Mouse (Mus musculus): ENCODE data around the gene Smg8. TPM values are rescaled to one million over a fixed set of nuclear protein-coding genes. Genes with fewer than 3 reads are reported as not detected.

Gene Smg8
- 1 to 10 TPM; 8.9 to 9.2 TPM for total RNA-seq (2021)
- long read RNA-seq, experiment 1, transcript Smg8-201 (4 exons, 3,218 nt), result major isoform, 9 of 9 reads
- long read RNA-seq, experiment 1, partial matches to known transcripts, result 0 of 9 reads
- long read RNA-seq, experiment 1, other reads (novel, unspliced or antisense), result 0 of 9 reads
- long read RNA-seq, experiment 2, transcript Smg8-201 (4 exons, 3,218 nt), result major isoform, 9 of 9 reads
- long read RNA-seq, experiment 2, partial matches to known transcripts, result 0 of 9 reads
- long read RNA-seq, experiment 2, other reads (novel, unspliced or antisense), result 0 of 9 reads

DNA sequence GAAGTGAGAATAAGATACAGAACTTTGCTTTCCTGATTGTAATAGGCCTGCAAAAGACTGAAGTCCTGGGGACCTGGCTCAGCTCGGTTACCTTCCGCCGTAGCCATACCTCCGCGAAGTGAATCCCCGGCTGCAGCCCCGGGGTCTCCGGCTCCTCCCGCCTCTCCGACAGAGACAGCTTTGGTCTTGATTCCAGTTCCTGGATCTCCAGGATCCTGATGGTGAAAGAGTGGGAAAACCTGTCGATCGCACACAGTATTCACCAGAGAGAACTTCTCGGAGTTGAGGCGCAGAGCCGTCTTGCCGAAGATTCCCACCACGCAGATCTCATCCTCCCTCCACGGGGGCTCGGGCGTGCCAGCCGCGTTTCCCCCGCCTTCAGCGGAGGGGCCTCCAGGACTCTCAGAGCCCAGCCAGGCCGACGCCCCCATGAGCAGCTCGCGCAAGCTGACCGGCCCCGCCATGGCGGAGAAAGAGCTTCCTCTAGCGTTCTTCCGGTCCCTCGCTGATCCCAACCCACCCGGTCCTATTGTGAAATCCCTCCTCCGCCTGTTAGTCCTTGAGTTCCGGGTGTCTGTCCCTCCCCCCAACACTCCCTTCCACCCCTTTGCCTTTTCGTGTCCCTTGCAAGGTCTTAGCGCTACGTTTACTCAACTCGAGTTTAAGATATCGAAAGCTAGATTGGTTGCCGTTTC is at the start of gene Smg8:
TSS of gene Smg8 (minus strand) at position 485 of the 695 bp plus-strand sequence.
- DNase-seq, result peak; percentile 80 to 85
- intact Hi-C loops (cut with DNase I), result no loop called here

- DNase-seq, result no peak
Measured at GRCm38 (mm10) chr11:87136233-87136632, 49.7 kb upstream of the Smg8 start.

DNA sequence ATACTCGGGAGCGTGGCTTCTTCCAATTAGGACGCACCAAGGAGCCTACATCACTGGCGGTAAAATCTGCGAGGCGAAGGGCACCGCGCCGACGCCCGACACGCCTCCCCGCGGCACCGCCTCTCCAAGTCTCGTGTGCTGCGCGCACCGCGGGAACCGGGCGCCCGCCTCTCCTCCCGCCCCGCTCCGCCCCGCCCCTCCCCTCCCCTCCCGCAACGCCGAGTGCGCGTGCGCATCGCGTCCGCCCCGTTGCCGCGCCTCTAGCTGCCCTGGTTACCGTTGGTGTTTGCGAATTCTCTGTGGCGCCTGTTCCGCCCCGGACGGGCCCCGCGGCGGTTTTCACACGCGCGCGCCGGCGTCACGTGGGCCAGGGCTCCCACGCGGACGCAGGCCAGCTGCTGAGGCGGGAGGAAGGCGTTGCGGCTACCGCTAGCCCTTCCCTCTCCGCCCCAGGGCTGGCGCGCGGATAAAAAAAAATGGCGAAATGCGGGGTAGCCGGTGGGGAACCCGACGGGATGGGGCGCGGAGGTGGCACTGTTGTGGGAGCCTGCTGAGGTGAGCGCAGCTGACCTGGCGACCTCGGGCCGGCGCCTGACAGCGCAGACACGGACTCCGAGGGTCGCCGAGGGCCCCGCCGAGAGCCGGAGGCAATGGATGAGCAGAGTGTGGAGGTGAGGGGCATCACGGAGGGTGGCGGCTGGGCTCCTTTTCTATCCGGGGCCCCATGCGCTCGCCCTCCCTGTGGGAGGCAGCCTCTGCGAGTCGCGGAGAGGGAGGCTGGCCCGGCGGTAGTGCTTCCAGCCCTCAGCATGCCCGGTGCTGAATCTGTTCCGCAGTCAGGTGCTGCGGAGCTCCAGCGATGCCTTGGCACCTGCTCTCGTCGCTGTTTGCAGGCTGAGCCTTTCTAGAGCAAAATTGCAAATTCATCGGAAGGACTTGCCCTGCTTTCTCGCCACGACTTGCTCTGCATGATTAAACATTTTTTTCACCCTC is 40.5 kb upstream of the Smg8 start, which contains the start of gene Trim37:
TSS of gene Trim37 (plus strand) at position 254 of the 993 bp plus-strand sequence.
- DNase-seq, result peak; percentile 87 to 89
- intact Hi-C loops (cut with DNase I), result no loop called here

More at GRCm38 (mm10) chr11:87136233-87136632, 49.7 kb upstream of the Smg8 start:
- intact Hi-C loops (cut with DNase I), result no loop called here

DNA sequence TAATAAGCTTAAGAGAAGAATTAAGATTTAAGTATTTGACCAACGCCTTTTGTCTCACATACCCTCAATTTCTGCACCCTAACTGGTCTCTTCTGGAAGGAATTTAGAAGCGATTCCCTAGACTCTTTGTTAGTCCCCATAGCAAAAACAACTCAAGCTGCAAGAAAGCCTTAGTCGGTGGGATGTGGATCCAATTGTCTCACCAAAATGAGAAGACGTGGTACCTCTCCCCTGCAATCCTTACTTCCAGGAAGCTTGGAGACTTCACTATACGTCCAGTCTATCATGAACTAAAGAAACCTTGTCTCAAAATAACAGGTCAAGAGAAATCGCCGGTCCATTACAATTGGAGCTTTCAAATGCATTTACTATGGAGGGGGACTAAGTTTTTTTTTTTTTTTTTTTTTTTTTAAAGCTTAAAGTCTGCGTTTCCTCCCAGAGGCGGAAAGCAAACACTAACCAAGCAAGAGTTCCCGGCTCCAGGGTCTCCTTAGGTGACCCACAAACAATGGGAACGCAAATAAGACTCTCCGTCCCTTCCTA is 39.8 kb upstream of the Smg8 start:
- intact Hi-C loops (cut with DNase I), result no loop called here

GRCm38 (mm10) chr11:87125562-87125961 is 39.0 kb upstream of the Smg8 start:
- intact Hi-C loops (cut with DNase I), result no loop called here
- no peak for DNase-seq

More for the DNA sequence above, 39.8 kb upstream of the Smg8 start:
- DNase-seq, result no peak

- DNase-seq, result no peak
- intact Hi-C loops (cut with DNase I), result no loop called here
Measured at GRCm38 (mm10) chr11:87121864-87122263, 35.3 kb upstream of the Smg8 start.

DNA sequence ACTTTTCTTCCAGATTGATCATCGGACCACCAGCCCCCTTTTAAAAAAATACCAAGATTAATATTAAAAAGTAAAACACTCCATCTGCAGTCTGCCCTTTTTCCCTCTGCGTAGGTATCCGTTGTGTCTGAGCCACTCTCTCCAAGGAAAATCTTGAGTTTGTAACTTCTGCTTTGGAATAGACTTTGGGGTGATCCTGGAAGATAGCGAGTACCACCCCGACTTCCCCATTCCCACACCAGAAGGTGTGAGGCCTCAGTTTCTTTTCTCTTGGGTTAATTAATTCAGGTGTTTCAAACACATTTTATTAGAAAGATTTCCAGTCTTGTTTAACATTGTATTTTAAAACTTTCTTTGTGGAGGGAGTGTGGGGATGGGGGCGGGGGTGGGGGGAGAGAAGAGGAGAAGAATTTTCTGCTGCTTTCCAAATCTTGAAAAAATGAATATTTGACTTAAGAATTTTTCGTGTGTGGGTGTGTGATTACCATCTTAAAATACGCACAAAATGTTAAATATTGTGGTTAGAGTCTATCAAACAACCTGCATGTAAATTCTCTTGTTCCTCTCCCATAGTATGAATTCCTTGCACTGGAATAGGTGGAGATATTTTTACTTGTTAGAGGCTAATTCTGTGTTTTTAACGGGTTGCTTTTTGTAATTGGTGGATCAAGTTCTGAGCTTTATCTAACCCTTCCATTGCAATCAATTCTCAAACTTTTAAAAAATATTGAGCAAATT is 23.8 kb upstream of the Smg8 start:
- DNase-seq, result no peak
- intact Hi-C loops (cut with DNase I), result no loop called here

GRCm38 (mm10) chr11:87109519-87110171 is 23.1 kb upstream of the Smg8 start:
- intact Hi-C loops (cut with DNase I), result no loop called here
- DNase-seq, result peak; percentile 24 to 33

DNA sequence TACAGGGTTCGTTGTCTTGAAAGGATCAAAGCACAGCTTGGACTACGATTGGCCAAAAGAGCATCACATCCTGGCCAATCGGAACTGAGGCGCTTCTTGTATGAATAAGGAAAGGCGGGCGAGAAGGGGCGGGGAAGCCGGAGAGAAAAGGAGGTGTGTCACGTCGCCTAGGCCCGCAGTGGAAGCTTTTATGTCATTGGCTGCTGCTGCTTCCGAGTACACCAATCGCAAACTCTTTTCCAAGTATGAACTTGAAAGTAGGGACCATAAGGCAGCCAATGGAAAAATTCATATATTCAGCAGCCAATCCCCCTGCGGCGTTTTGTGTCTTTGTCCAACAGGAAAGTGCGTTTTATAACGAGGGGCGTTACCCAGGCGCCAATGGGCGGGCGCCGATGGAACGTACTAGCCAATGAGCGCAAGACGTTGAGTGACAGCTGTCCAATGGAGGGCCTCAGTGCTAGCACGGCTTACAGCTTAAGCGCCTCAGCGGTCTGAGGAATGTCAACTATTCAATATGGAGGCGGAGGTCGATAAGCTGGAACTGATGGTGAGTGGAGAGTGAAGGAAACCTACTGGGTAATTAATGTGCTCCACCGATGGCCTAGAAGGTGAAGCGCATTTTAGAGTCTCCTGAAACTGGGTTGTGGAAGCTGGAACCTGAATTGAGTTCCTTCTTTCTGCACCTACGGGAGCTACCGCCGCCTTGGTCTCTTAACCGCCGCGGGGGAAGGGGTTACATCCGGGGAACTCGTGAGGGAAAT is 22.4 kb upstream of the Smg8 start, which contains the start of gene Ska2:
TSS of gene Ska2 (plus strand) at position 480 of the 764 bp plus-strand sequence.
- intact Hi-C loops (cut with DNase I), result no loop called here
- DNase-seq, result peak; percentile 93 to 95

DNA sequence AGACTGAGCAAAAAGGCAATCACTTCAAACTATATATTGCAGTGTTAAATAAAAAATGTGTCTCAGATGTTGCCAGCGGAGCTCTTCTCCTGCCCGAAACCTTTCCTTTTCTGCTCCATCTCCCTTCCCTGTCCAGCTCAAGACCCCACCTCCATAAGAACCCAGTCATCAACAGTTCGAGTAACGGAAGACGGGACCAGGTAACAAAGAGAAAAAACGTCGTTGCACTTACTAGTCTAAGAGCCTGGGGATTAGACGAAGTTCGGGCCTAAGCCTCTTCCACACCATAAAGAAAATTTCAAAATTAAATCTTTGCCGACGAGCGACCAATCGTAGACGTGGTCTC is 21.8 kb upstream of the Smg8 start, which contains the start of gene Prr11:
TSS of gene Prr11 (minus strand) at position 300 of the 346 bp plus-strand sequence.
- intact Hi-C loops (cut with DNase I), result no loop called here
- DNase-seq, result no peak

DNA sequence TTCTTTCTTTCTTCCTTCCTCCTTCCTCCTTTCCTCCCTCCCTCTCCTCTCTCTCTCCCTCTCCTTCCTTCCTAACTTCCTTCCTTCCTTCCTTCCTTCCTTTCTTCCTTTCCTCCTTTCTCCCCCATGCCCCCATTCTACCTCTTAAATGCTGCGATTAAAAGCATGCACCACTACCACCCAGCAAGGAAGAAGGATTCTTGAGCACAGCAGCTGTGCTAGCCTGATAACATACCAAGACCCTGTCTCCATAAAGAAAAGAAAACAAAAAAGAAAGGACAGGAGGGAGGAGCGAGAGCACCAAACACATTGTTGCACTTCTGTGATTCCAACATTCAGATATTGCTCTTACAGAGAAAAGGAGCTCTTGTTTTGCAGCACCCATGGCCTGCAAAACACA is 568 bp upstream of the Smg8 start:
- no peak for DNase-seq
- intact Hi-C loops (cut with DNase I), result no loop called here

DNA sequence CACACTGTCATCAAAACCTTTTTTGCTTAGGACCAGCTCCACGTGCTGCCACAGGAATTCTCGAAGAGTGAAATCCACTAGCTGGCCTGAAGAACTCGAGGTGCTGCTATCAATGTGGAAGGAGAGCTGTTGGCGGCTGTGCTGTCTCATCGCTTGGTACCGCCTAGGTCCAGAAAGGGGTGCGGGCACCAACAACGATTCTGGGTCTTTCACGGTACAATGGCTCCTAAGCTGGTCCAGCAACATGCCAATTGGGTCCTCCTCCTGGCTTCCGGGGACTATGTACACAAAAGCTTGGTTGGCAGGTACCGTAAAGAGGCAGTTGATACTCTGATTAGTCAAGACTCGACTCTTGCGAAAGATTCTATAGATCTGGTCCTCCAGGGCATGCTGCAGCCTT is 1.1 kb downstream of the Smg8 start:
- intact Hi-C loops (cut with DNase I), result no loop called here
- DNase-seq, result no peak

GRCm38 (mm10) chr11:87083712-87084111 is 2.9 kb downstream of the Smg8 start:
- intact Hi-C loops (cut with DNase I), result no loop called here
- no peak for DNase-seq

- DNase-seq, result peak; percentile 89
- intact Hi-C loops (cut with DNase I), result no loop called here
Measured at GRCm38 (mm10) chr11:87073866-87074440, 12.6 kb downstream of the Smg8 start, which contains the start of gene Gdpd1. TSS of gene Gdpd1 (minus strand) at chr11:87074062.

GRCm38 (mm10) chr11:87073343-87073865 is 13.2 kb downstream of the Smg8 start:
- DNase-seq, result peak; percentile 62 to 73
- intact Hi-C loops (cut with DNase I), result no loop called here

GRCm38 (mm10) chr11:87062087-87062486 is 24.5 kb downstream of the Smg8 start:
- DNase-seq, result no peak
- intact Hi-C loops (cut with DNase I), result no loop called here

DNA sequence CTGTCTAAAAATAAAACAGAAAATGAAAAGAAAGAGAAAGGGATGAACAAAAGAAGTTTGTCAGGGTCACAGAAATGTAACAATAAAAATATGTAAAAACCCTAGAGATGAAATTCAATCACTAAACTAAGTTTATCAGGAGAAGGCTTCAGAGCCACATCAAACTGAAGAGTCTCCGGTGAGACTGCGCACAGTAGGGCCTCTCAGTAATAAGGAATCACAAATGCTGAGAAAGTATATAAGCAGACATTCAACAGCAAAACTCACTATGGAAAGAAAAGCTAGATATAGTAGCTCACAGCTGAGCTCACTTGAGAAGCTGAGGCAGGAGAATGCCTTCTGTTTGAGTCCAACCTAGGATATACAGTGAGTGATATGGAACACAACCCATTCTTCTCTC is 26.2 kb downstream of the Smg8 start:
- intact Hi-C loops (cut with DNase I), result no loop called here
- no peak for DNase-seq

DNA sequence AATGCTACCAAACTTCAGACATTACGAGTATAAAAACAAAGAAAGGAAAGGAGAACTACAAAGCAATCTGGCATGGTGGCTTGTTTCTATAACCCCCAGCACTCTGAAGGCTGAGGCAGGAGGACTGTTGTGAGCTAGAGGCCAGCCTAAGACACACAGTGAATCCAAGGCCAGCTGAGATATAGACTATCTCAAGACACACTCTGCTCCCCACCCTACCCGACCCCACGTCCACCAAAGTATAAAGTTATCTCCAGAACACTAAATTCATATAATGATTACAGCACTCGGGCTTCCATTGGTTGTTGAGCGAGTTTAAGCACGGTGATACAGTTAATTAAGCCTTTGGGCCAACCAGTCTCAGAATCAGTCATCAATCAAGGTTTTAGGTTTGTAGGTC is 30.3 kb downstream of the Smg8 start:
- no peak for DNase-seq
- intact Hi-C loops (cut with DNase I), result no loop called here
